ENCODE assay signal across 20 mouse cellular contexts in genomic region chr19:36535878-36536277, GRCm38 (mm10). TPM values are rescaled to one million over a fixed set of nuclear protein-coding genes. Genes with fewer than 3 reads are reported as not detected.
DNase-seq lines count a peak whose midpoint lies in the region; ATAC-seq lines count a peak whose summit lies in the region.
"Had no signal": no experiment of that assay in that cellular context is flagged by ENCODE, and none has a peak within 500 bp of the region (broad histone marks: within the 10 kb centered on the region; RNA-seq: fewer than 3 reads in every experiment).

No protein-coding gene starts in this region.

- H3K4me3 ChIP-seq in forebrain, embryonic 16.5 days (replicated peaks; ENCODE audit: low read length), result no peak overlapping the region
- H3K4me3 ChIP-seq in midbrain, embryonic 11.5 days (ENCODE audit: low read depth, low read length), result no peak overlapping the region
- H3K4me3 ChIP-seq in neural tube, embryonic 15.5 days (replicated peaks), result no peak overlapping the region
- H3K4me3 ChIP-seq: limb, embryonic 12.5 days had no signal

- intact Hi-C loops in left cerebral cortex, postnatal 4 days (cut with DNase I), result no loop called here

- peak overlapping the region; percentile 24 for H3K27ac ChIP-seq in forebrain, embryonic 16.5 days (ENCODE audit: low read length)
- no peak overlapping the region for H3K27ac ChIP-seq in midbrain, embryonic 11.5 days (ENCODE audit: low read depth, low read length)
- H3K27ac ChIP-seq in neural tube, embryonic 15.5 days (replicated peaks), result peak overlapping the region; percentile 78; the same call in 1 of the 2 replicates
- H3K27ac ChIP-seq: limb, embryonic 12.5 days; liver, embryonic 14.5 days had no signal

- no peak for ATAC-seq in forebrain, embryonic 16.5 days
- peak; percentile 60 for ATAC-seq in midbrain, embryonic 11.5 days (ENCODE audit: low FRiP score)
- no peak for ATAC-seq in neural tube, embryonic 15.5 days (ENCODE audit: low FRiP score)

- no peak overlapping the region for H3K9ac ChIP-seq in forebrain, embryonic 16.5 days (replicated peaks; ENCODE audit: low read depth, low read length)
- H3K9ac ChIP-seq in midbrain, embryonic 11.5 days (ENCODE audit: low read length), result no peak overlapping the region
- H3K9ac ChIP-seq in neural tube, embryonic 15.5 days (replicated peaks), result no peak overlapping the region
- H3K9ac ChIP-seq: limb, embryonic 12.5 days; liver, embryonic 14.5 days had no signal

- no peaks in the 10 kb centered on the region for H3K9me3 ChIP-seq in forebrain, embryonic 16.5 days (ENCODE audit: control insufficient read depth, low read length)
- H3K9me3 ChIP-seq in midbrain, embryonic 11.5 days (ENCODE audit: control insufficient read depth, low read length), result no peaks in the 10 kb centered on the region
- H3K9me3 ChIP-seq in neural tube, embryonic 15.5 days (replicated peaks), result no peaks in the 10 kb centered on the region
- H3K9me3 ChIP-seq: limb, embryonic 12.5 days had no signal

- peak; percentile 38 for DNase-seq in embryo, embryonic 10.5 days (ENCODE audit: low spot score)
- DNase-seq in embryo, embryonic 9.5 days (ENCODE audit: extremely low spot score), result no peak
- DNase-seq in midbrain, embryonic 11.5 days (ENCODE audit: low spot score, missing footprints), result peak; percentile 87
- no peak for DNase-seq in kidney, adult 18-20 months
- DNase-seq in left cerebral cortex, postnatal 4 days, result no peak
- DNase-seq in layer of hippocampus, adult 8-10 months (ENCODE audit: low spot score in 2 of 2), result no peak
- DNase-seq: adrenal gland, postnatal 25 days; cerebellum, postnatal 25 days; gastrocnemius, postnatal 10 days; heart, postnatal 14 days; kidney, adult 11 months; kidney, postnatal 36 days; lung, postnatal 14 days; right cerebral cortex, postnatal 14 days; thymus, postnatal 36 days had no signal

- H3K4me2 ChIP-seq in forebrain, embryonic 16.5 days (ENCODE audit: low read length), result peak overlapping the region; percentile 26
- no peak overlapping the region for H3K4me2 ChIP-seq in midbrain, embryonic 11.5 days
- H3K4me2 ChIP-seq in neural tube, embryonic 15.5 days, result no peak overlapping the region
- H3K4me2 ChIP-seq: limb, embryonic 12.5 days had no signal

- peaks cover 4% of the 10 kb centered on the region; the same call in 1 of the 2 replicates for H3K27me3 ChIP-seq in forebrain, embryonic 16.5 days (replicated peaks; ENCODE audit: control insufficient read depth, insufficient read depth, low read length)
- H3K27me3 ChIP-seq in midbrain, embryonic 11.5 days (ENCODE audit: control insufficient read depth, insufficient read depth, low read length), result no peaks in the 10 kb centered on the region
- no peaks in the 10 kb centered on the region for H3K27me3 ChIP-seq in neural tube, embryonic 15.5 days (replicated peaks)
- H3K27me3 ChIP-seq: CH12.LX had no signal

- H3K36me3 ChIP-seq in forebrain, embryonic 16.5 days (ENCODE audit: control insufficient read depth, insufficient read depth), result no peaks in the 10 kb centered on the region
- no peaks in the 10 kb centered on the region for H3K36me3 ChIP-seq in midbrain, embryonic 11.5 days (ENCODE audit: control insufficient read depth, insufficient read depth, low read length)
- H3K36me3 ChIP-seq in neural tube, embryonic 15.5 days, result no peaks in the 10 kb centered on the region
- H3K36me3 ChIP-seq: limb, embryonic 12.5 days had no signal

- H3K4me1 ChIP-seq in forebrain, embryonic 16.5 days (replicated peaks; ENCODE audit: control insufficient read depth, insufficient read depth, low read length), result peaks cover 27% of the 10 kb centered on the region
- H3K4me1 ChIP-seq in midbrain, embryonic 11.5 days (ENCODE audit: control insufficient read depth, insufficient read depth, low read length), result peaks cover 18% of the 10 kb centered on the region
- H3K4me1 ChIP-seq in neural tube, embryonic 15.5 days, result peaks cover 33% of the 10 kb centered on the region

- 6% methylated on average over 6 of the region's 6 CpGs for WGBS in forebrain, embryonic 16.5 days
- 13% methylated on average over 6 of the region's 6 CpGs for WGBS in midbrain, embryonic 11.5 days
- WGBS in neural tube, embryonic 15.5 days, result 10% methylated on average over 6 of the region's 6 CpGs

RNA-seq across cellular contexts. Expression of gene Hectd2, which starts 18.6 kb away (rescaled TPM):
- 13.0 and 14.7 TPM in 2 replicates for polyA plus RNA-seq in forebrain, embryonic 16.5 days (2015; fragmentation: Nextera tagmentation; extraction: Ambion mirVana)
- 4.2 and 5.8 TPM in 2 replicates for polyA plus RNA-seq in midbrain, embryonic 11.5 days (2014; fragmentation: Nextera tagmentation; extraction: Ambion mirVana)
- polyA plus RNA-seq in neural tube, embryonic 15.5 days (2015; fragmentation: Nextera tagmentation; extraction: Ambion mirVana), result 9.5 and 10.0 TPM in 2 replicates
- total RNA-seq in left cerebral cortex, postnatal 4 days (2021), result 10 to 100 TPM; 26.2 to 27.7 TPM
- 10 to 100 TPM; 37.9 to 43.5 (median 40.1) TPM for total RNA-seq in layer of hippocampus, adult 8-10 months (2022)

Comparison
In these comparisons a context has a peak if more than half of its experiments do, and no peak if none do; other contexts are left out.
1. DNase-seq: peak in embryo, embryonic 10.5 days (single experiment) and midbrain, embryonic 11.5 days (single experiment); none in embryo, embryonic 9.5 days (single experiment), kidney, adult 18-20 months (single experiment), left cerebral cortex, postnatal 4 days (single experiment) and layer of hippocampus, adult 8-10 months (0 of 2).